Mouse (Mus musculus): ENCODE data around the gene Gpm6b. TPM values are rescaled to one million over a fixed set of nuclear protein-coding genes. Genes with fewer than 3 reads are reported as not detected.
A peak's percentile ranks its signal among the peaks of the same experiment; 100 is the strongest.

The Gpm6b gene
- polyA plus RNA-seq, 1 experiment from 2014 or later: 39.6 TPM

- Histone ChIP-seq H3K27ac (ENCODE audit: low read length) (no peak overlapping the region), H3K4me2 (ENCODE audit: low read depth, low read length) (no peak overlapping the region), H3K4me3 (replicated peaks; ENCODE audit: low read length) (no peak overlapping the region), H3K36me3 (ENCODE audit: control insufficient read depth, insufficient read depth, low read length) (no peaks in the 10 kb centered on the region), H3K9me3 (replicated peaks; ENCODE audit: control insufficient read depth, low read length) (no peaks in the 10 kb centered on the region), H3K27me3 (ENCODE audit: control insufficient read depth, insufficient read depth, low read length) (0 out of 2 replicates have a peak, but pooled peaks cover 3% of the 10 kb centered on the region), H3K9ac (ENCODE audit: low read length) (no peak overlapping the region), H3K4me1 (ENCODE audit: control insufficient read depth, insufficient read depth, low read length) (no peaks in the 10 kb centered on the region)
- ATAC-seq (ENCODE audit: insufficient read depth, low FRiP score): no peak
- WGBS: 86% methylated on average over 9 of the region's 9 CpGs
Measured at GRCm38 (mm10) chrX:166338784-166339520, 100.2 kb downstream of the Gpm6b start.

- 0 out of 2 replicates have a peak, but pooled peaks cover 3% of the 10 kb centered on the region for H3K27me3 ChIP-seq (ENCODE audit: control insufficient read depth, insufficient read depth, low read length)
- WGBS: 88% methylated on average over 4 of the region's 4 CpGs
- no peaks in the 10 kb centered on the region for H3K36me3 ChIP-seq (ENCODE audit: control insufficient read depth, insufficient read depth, low read length)
- H3K4me1 ChIP-seq (ENCODE audit: control insufficient read depth, insufficient read depth, low read length): no peaks in the 10 kb centered on the region
- no peak for ATAC-seq (ENCODE audit: insufficient read depth, low FRiP score)
- H3K9ac ChIP-seq (ENCODE audit: low read length): no peak overlapping the region
- H3K4me3 ChIP-seq (replicated peaks; ENCODE audit: low read length): no peak overlapping the region
- no peak overlapping the region for H3K27ac ChIP-seq (ENCODE audit: low read length)
- no peaks in the 10 kb centered on the region for H3K9me3 ChIP-seq (replicated peaks; ENCODE audit: control insufficient read depth, low read length)
- no peak overlapping the region for H3K4me2 ChIP-seq (ENCODE audit: low read depth, low read length)
Measured at GRCm38 (mm10) chrX:166339911-166340310, 101.2 kb downstream of the Gpm6b start.

GRCm38 (mm10) chrX:166341795-166342194 lies 103.1 kb downstream of the Gpm6b start:
- ATAC-seq (ENCODE audit: insufficient read depth, low FRiP score): no peak
- Histone ChIP-seq H3K9me3 (replicated peaks; ENCODE audit: control insufficient read depth, low read length) (no peaks in the 10 kb centered on the region), H3K27ac (ENCODE audit: low read length) (no peak overlapping the region), H3K4me2 (ENCODE audit: low read depth, low read length) (no peak overlapping the region), H3K36me3 (ENCODE audit: control insufficient read depth, insufficient read depth, low read length) (no peaks in the 10 kb centered on the region), H3K4me3 (replicated peaks; ENCODE audit: low read length) (no peak overlapping the region), H3K4me1 (ENCODE audit: control insufficient read depth, insufficient read depth, low read length) (no peaks in the 10 kb centered on the region), H3K9ac (ENCODE audit: low read length) (no peak overlapping the region), H3K27me3 (ENCODE audit: control insufficient read depth, insufficient read depth, low read length) (0 out of 2 replicates have a peak, but pooled peaks cover 3% of the 10 kb centered on the region)
- 75% methylated on average over 6 of the region's 6 CpGs for WGBS

- Histone ChIP-seq H3K27ac (ENCODE audit: low read length) (no peak overlapping the region), H3K36me3 (ENCODE audit: control insufficient read depth, insufficient read depth, low read length) (no peaks in the 10 kb centered on the region), H3K4me3 (replicated peaks; ENCODE audit: low read length) (peak overlapping the region; percentile 29), H3K9ac (ENCODE audit: low read length) (no peak overlapping the region), H3K4me2 (ENCODE audit: low read depth, low read length) (peak overlapping the region; percentile 29), H3K27me3 (ENCODE audit: control insufficient read depth, insufficient read depth, low read length) (0 out of 2 replicates have a peak, but pooled peaks cover 3% of the 10 kb centered on the region), H3K9me3 (replicated peaks; ENCODE audit: control insufficient read depth, low read length) (no peaks in the 10 kb centered on the region), H3K4me1 (ENCODE audit: control insufficient read depth, insufficient read depth, low read length) (no peaks in the 10 kb centered on the region)
- WGBS: 30% methylated on average over 10 of the region's 10 CpGs
- ATAC-seq (ENCODE audit: insufficient read depth, low FRiP score): no peak; the same call in 1 of the 2 replicates
Measured at GRCm38 (mm10) chrX:166344228-166345015, 105.7 kb downstream of the Gpm6b start.

- Histone ChIP-seq H3K4me2 (ENCODE audit: low read depth, low read length) (no peak overlapping the region), H3K4me3 (replicated peaks; ENCODE audit: low read length) (no peak overlapping the region), H3K9me3 (replicated peaks; ENCODE audit: control insufficient read depth, low read length) (no peaks in the 10 kb centered on the region), H3K27me3 (ENCODE audit: control insufficient read depth, insufficient read depth, low read length) (peaks cover 3% of the 10 kb centered on the region; the same call in 1 of the 2 replicates), H3K36me3 (ENCODE audit: control insufficient read depth, insufficient read depth, low read length) (no peaks in the 10 kb centered on the region), H3K27ac (ENCODE audit: low read length) (no peak overlapping the region), H3K4me1 (ENCODE audit: control insufficient read depth, insufficient read depth, low read length) (no peaks in the 10 kb centered on the region), H3K9ac (ENCODE audit: low read length) (no peak overlapping the region)
- ATAC-seq (ENCODE audit: insufficient read depth, low FRiP score): no peak
- 74% methylated on average over 6 of the region's 6 CpGs for WGBS
Measured at GRCm38 (mm10) chrX:166348086-166348485, 109.4 kb downstream of the Gpm6b start.

- no peaks in the 10 kb centered on the region for H3K9me3 ChIP-seq (replicated peaks; ENCODE audit: control insufficient read depth, low read length)
- WGBS: 74% methylated on average over 4 of the region's 4 CpGs
- ATAC-seq (ENCODE audit: insufficient read depth, low FRiP score): no peak
- no peaks in the 10 kb centered on the region for H3K36me3 ChIP-seq (ENCODE audit: control insufficient read depth, insufficient read depth, low read length)
- H3K4me1 ChIP-seq (ENCODE audit: control insufficient read depth, insufficient read depth, low read length): no peaks in the 10 kb centered on the region
- H3K9ac ChIP-seq (ENCODE audit: low read length): no peak overlapping the region
- no peak overlapping the region for H3K4me2 ChIP-seq (ENCODE audit: low read depth, low read length)
- H3K27ac ChIP-seq (ENCODE audit: low read length): no peak overlapping the region
- H3K4me3 ChIP-seq (replicated peaks; ENCODE audit: low read length): no peak overlapping the region
- H3K27me3 ChIP-seq (ENCODE audit: control insufficient read depth, insufficient read depth, low read length): peaks cover 3% of the 10 kb centered on the region; the same call in 1 of the 2 replicates
Measured at GRCm38 (mm10) chrX:166348634-166349033, 109.9 kb downstream of the Gpm6b start.

- Histone ChIP-seq H3K4me3 (replicated peaks; ENCODE audit: low read length) (no peak overlapping the region), H3K9me3 (replicated peaks; ENCODE audit: control insufficient read depth, low read length) (no peaks in the 10 kb centered on the region), H3K9ac (ENCODE audit: low read length) (no peak overlapping the region), H3K27me3 (ENCODE audit: control insufficient read depth, insufficient read depth, low read length) (peaks cover 8% of the 10 kb centered on the region; the same call in 1 of the 2 replicates), H3K27ac (ENCODE audit: low read length) (no peak overlapping the region), H3K4me2 (ENCODE audit: low read depth, low read length) (no peak overlapping the region), H3K36me3 (ENCODE audit: control insufficient read depth, insufficient read depth, low read length) (no peaks in the 10 kb centered on the region), H3K4me1 (ENCODE audit: control insufficient read depth, insufficient read depth, low read length) (no peaks in the 10 kb centered on the region)
- ATAC-seq (ENCODE audit: insufficient read depth, low FRiP score): peak; percentile 47; the same call in 1 of the 2 replicates
- 22% methylated on average over 6 of the region's 6 CpGs for WGBS
Measured at GRCm38 (mm10) chrX:166351790-166352189, 113.1 kb downstream of the Gpm6b start.

- H3K9me3 ChIP-seq (replicated peaks; ENCODE audit: control insufficient read depth, low read length): no peaks in the 10 kb centered on the region
- ATAC-seq (ENCODE audit: insufficient read depth, low FRiP score): no peak
- no peak overlapping the region for H3K4me3 ChIP-seq (replicated peaks; ENCODE audit: low read length)
- peaks cover 8% of the 10 kb centered on the region; the same call in 1 of the 2 replicates for H3K27me3 ChIP-seq (ENCODE audit: control insufficient read depth, insufficient read depth, low read length)
- WGBS: 72% methylated on average over 2 of the region's 2 CpGs
- H3K36me3 ChIP-seq (ENCODE audit: control insufficient read depth, insufficient read depth, low read length): no peaks in the 10 kb centered on the region
- no peak overlapping the region for H3K27ac ChIP-seq (ENCODE audit: low read length)
- no peak overlapping the region for H3K4me2 ChIP-seq (ENCODE audit: low read depth, low read length)
- no peak overlapping the region for H3K9ac ChIP-seq (ENCODE audit: low read length)
- H3K4me1 ChIP-seq (ENCODE audit: control insufficient read depth, insufficient read depth, low read length): no peaks in the 10 kb centered on the region
Measured at GRCm38 (mm10) chrX:166353412-166353811, 114.7 kb downstream of the Gpm6b start.

- peaks cover 8% of the 10 kb centered on the region; the same call in 1 of the 2 replicates for H3K27me3 ChIP-seq (ENCODE audit: control insufficient read depth, insufficient read depth, low read length)
Measured at GRCm38 (mm10) chrX:166354913-166355312, 116.2 kb downstream of the Gpm6b start.

More at GRCm38 (mm10) chrX:166354913-166355312, 116.2 kb downstream of the Gpm6b start:
- Histone ChIP-seq H3K4me2 (ENCODE audit: low read depth, low read length) (no peak overlapping the region), H3K9me3 (replicated peaks; ENCODE audit: control insufficient read depth, low read length) (no peaks in the 10 kb centered on the region), H3K36me3 (ENCODE audit: control insufficient read depth, insufficient read depth, low read length) (no peaks in the 10 kb centered on the region), H3K4me1 (ENCODE audit: control insufficient read depth, insufficient read depth, low read length) (no peaks in the 10 kb centered on the region), H3K9ac (ENCODE audit: low read length) (no peak overlapping the region), H3K27ac (ENCODE audit: low read length) (no peak overlapping the region), H3K4me3 (replicated peaks; ENCODE audit: low read length) (no peak overlapping the region)
- ATAC-seq (ENCODE audit: insufficient read depth, low FRiP score): no peak
- 67% methylated on average over 1 of the region's 1 CpGs for WGBS
